Mouse (Mus musculus) heart, adult 18-20 months (tissue): Measurements from ENCODE around the gene Wdr76. TPM values are rescaled to one million over a fixed set of nuclear protein-coding genes. Genes with fewer than 3 reads are reported as not detected.
"Not testable (repeated sequence)": the region's sequence is repeated elsewhere in the genome, so short reads cannot be mapped to it uniquely, and the experiment has no call there.

Source experiments
- DNase-seq, 2 experiments: peaks; one replicate each; pipeline ENCODE4 v3.0.0; 2021 to 2022; ENCODE audit warnings: mixed read lengths in 1 of 2
- long read RNA-seq, 2 experiments: library from polyadenylated mRNA; stranded (forward); transcript quantifications; one replicate each; pipeline ENCODE4 v2.0.0; 2021
- total RNA-seq, 2 experiments: library from RNA; stranded (reverse); gene quantifications; 2 replicates each; pipeline ENCODE4 v1.2.3; 2021

Gene Wdr76
- total RNA-seq = 1 to 10 TPM; 2.9 to 3.5 TPM
- long read RNA-seq, experiment 1 = 0 reads
- long read RNA-seq, experiment 2 = 0 reads

GRCm38 (mm10) chr2:121505942-121506882, at the start of gene Wdr76, which contains the start of gene Mfap1a:
Wdr76 (plus strand) TSS chr2:121506723.
Mfap1a (minus strand) TSS chr2:121506665.
- DNase-seq = peak; percentile 91 to 92

- DNase-seq = no peak
These were observed 46.5 kb upstream of the Wdr76 start for GRCm38 (mm10) chr2:121460071-121460470.

- not testable (repeated sequence) for DNase-seq
These were observed 37.5 kb upstream of the Wdr76 start for GRCm38 (mm10) chr2:121468982-121469381.

DNA sequence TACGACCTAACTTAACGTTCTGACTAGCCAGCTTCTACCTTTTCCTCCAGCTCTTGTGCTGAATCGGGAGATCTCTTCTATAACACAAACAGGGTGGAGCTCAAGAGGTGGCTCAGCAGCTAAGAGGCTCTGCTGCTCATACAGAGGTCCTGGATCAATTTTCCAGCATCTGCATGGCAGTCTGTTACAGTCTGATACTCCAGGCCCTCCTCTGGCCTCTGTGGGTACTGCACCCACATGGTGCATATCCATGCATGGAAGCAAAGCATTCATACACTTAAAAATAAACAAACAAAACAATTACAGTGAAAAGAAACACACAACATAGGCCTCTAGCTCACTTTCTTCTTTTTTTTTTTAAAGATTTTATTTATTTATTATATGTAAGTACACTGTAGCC, 33.7 kb upstream of the Wdr76 start:
- DNase-seq = not testable (repeated sequence)

GRCm38 (mm10) chr2:121473301-121474179, 33.0 kb upstream of the Wdr76 start, which contains the start of gene Mfap1b:
Mfap1b (minus strand) TSS chr2:121474067.
- DNase-seq = peak; percentile 88 to 92

- DNase-seq = no peak
These were observed 32.4 kb upstream of the Wdr76 start for GRCm38 (mm10) chr2:121474180-121474535.

DNA sequence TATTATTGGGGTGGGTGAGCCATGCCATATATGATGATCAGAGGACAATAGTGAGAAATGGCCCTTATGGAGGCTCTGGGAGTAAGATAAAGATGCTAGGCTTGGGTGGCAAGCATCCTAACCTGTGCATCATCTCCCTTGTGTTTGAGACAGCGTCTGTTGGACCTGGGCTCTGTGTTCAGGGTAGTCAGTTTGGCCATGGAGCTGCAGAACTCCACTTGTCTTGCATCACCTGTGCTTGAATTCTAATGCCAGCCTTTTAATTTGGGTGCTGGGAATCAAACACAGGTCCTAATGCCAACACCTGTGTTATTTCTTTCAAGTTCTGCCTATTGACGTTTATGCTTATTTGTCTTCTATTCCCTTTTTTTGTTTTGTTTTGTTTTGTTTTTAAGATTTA, 31.2 kb upstream of the Wdr76 start:
- DNase-seq = not testable (repeated sequence)

DNA sequence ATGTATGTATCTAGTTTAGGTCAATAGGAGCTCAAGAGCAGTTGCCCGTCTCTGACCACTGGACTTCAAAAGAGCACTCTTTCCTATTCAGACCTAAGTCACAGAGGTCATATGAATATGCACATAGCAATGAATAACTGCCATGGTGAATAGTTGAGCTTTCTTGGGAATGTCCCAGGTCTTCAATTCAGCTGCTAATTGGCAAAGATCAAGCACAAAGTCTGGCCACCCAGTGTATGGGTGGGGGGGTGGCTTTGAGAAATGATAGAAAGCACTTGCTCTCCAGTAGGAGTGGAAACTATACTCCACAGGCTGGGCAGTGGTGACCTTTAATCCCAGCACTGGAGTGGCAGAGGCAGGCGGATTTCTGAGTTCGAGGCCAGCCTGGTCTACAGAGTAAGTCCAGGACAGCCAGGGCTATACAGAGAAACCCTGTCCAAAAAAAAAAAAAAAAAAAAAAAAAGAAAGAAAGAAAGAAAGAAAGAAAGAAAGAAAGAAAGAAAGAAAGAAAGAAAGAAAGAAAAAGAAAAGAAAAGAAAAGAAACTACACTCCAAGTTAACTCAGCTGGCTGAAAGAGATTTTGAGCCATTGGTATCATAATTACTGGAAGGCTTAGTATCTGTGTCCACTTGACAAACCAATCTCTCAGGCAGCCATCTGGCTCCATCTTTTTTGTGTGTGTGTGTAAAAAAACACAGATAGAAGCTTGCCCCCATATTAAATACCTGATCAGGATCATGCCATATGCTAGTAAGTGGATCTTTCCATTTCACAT, 28.8 kb upstream of the Wdr76 start:
- no peak for DNase-seq

DNA sequence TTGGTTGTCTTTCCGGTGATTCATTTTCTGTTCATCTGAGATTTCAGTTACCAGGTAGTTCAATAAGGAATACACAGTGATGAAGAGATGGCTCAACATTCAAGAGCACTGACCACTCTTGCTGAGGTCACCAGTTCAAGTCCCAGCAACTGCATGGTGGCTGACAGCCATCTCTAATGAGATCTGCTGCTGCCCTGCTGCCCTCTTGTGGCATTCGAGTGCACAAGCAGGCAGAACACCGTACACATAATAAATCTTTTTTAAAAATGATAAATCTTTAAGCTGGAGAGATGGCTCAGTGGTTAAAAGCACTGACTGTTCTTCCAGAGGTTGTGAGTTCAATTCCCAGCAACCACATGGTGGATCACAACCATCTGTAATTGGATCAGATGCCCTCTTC, 26.0 kb upstream of the Wdr76 start:
- DNase-seq = peak; percentile 14 to 35

GRCm38 (mm10) chr2:121480916-121481315, 25.6 kb upstream of the Wdr76 start:
- DNase-seq = not testable (repeated sequence)

GRCm38 (mm10) chr2:121483576-121483975, 22.9 kb upstream of the Wdr76 start:
- DNase-seq = no peak

DNA sequence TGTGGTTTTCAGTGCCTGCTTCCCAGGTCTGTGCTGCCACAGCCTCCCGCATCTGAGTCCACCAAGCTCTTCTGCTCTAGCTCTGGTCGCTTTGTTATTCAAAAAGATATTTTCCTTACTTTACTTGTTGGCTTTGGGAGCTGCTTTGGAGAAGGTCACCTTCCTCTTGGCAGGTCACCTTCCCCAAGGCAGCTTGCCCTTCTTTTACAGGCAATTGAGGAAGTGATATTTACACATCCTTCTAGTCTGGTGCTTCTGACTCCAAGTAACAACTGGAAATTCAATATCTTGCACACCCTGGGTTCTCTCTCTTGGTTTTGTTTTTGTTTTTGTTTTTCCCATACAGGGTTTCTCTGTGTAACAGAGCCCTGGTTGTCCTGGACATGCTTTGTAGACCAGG, 22.1 kb upstream of the Wdr76 start:
- DNase-seq = not testable (repeated sequence)

- DNase-seq = not testable (repeated sequence)
These were observed 5.0 kb upstream of the Wdr76 start for GRCm38 (mm10) chr2:121501550-121501949.

DNA sequence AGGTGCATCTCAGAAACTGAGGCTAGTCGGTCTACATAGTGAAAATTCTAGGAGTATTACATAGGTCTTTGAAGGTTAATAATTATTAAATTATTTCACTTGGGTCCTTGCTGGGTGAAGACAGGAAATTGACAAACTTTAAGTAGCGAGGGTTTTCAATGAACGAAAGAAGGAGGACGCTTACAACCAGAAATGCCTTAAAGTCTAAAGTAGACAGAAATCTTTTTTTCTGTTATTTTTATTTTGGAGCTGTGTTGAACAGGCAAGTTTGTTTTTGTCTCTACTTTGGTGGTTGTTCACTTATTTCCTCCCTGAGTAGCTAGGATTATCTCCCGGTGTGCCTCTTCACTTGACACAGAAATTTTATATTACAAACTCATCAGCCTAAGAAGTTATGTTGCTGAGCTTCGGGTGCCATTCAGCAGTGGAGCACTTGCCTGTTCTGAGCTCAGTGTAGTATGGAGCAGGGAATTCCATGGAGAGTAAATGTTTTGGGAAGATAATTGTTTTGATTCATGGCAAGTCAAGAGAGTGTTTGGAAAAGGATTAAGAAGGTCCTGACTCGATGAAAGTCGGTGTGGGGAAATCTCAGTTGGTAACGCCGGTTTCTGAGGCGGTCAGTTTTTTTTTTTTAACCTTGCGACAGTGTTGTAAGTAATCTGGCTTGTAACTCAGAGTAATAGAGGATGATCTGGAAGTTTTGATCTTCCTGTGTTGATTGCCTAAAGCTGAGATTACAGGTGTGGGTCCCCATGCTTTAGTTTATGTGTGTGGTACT, 839 bp downstream of the Wdr76 start:
- no peak for DNase-seq

- DNase-seq = no peak
These were observed 1.4 kb downstream of the Wdr76 start for GRCm38 (mm10) chr2:121507951-121508330.

GRCm38 (mm10) chr2:121509584-121509983, 3.1 kb downstream of the Wdr76 start:
- DNase-seq = peak; percentile 73 to 75

DNA sequence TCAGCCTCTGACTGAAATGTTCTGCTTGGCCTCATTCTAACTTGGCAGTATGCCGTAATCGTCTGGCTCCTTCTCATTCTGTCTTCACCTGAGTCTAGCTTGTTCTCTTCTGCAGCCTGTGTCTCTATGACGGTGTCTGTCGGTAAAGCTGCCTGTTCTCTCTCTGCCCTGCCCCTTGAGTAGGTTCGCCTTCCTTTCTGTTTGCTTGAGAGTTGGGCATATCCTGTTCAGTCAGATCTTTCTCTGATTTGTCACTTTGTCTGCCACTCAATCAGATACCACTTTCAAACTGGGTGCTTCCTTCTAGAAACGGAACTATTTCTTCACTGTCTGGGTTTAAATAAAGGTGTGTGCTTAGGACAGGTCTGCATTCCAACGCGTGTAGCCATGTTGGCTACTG, 4.9 kb downstream of the Wdr76 start:
- no peak for DNase-seq

DNA sequence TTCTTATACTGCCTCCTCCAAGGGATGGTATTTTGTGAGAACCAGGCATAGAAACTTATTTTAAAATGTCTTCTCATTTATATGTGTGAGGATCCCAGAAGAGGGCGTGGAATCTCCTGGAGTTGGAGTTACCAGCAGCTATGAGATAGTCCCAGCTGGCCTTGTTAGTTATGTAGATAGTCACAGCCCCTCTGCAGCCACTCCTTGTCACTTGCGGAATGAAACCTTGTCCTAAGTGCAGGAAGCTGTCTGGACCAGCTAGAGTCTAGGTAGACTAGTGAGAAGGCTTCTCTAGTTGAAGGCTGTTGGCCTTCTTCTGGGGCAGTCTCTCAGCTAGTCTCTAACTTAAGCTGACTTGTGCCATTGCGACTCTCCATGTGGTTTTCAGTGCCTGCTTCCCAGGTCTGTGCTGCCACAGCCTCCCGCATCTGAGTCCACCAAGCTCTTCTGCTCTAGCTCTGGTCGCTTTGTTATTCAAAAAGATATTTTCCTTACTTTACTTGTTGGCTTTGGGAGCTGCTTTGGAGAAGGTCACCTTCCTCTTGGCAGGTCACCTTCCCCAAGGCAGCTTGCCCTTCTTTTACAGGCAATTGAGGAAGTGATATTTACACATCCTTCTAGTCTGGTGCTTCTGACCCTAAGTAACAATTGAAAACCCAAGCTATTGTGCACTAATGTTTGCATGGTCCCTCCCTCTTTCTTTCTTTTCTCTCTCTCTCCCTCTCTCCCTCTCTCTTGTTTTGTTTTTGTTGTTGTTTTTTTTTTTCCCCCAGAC, 6.7 kb downstream of the Wdr76 start:
- DNase-seq = not testable (repeated sequence)

- DNase-seq = no peak
These were observed 7.7 kb downstream of the Wdr76 start for GRCm38 (mm10) chr2:121514211-121514610.

DNA sequence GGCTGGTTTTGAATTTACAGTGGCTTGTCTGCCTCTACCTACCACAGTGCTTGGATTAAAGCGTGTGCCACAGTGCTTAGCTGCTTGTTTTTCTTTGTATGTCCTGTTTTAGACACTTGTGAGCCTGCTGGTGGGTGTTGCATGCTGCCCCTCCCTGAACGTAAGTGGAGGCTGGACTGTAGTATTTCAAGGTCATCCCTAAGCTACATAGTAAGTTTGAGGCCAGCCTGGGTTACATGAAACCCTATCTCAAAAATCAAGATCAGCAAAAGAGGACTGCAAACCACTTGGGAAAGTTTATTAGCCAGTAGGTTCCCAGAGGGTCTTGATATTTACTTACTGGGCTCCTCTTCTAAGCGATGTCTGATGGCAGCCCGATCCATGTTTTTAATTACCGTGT, 11.6 kb downstream of the Wdr76 start:
- no peak for DNase-seq
